Mouse (Mus musculus): Measurements from ENCODE around the gene Lbx1.

Lbx1 gene

GRCm38 (mm10) chr19:45233496-45234127 is 2.0 kb downstream of the Lbx1 start:
- DNase-seq = no peak

- DNase-seq = no peak
These were observed 2.9 kb downstream of the Lbx1 start for GRCm38 (mm10) chr19:45232443-45233410.

GRCm38 (mm10) chr19:45232036-45232410 is 3.6 kb downstream of the Lbx1 start:
- DNase-seq = no peak

- DNase-seq = no peak
These were observed 4.1 kb downstream of the Lbx1 start for GRCm38 (mm10) chr19:45231383-45232035.

- no peak for DNase-seq
These were observed 4.7 kb downstream of the Lbx1 start for GRCm38 (mm10) chr19:45230848-45231382.

GRCm38 (mm10) chr19:45230201-45230611 is 5.4 kb downstream of the Lbx1 start:
- no peak for DNase-seq

GRCm38 (mm10) chr19:45229378-45230135 is 6.1 kb downstream of the Lbx1 start:
- no peak for DNase-seq

GRCm38 (mm10) chr19:45228781-45229180 is 6.8 kb downstream of the Lbx1 start:
- DNase-seq = no peak

GRCm38 (mm10) chr19:45228097-45228496 is 7.5 kb downstream of the Lbx1 start:
- DNase-seq = no peak

- no peak for DNase-seq
These were observed 7.9 kb downstream of the Lbx1 start for GRCm38 (mm10) chr19:45227671-45228070.

GRCm38 (mm10) chr19:45227049-45227448 is 8.6 kb downstream of the Lbx1 start:
- no peak for DNase-seq

- no peak for DNase-seq
These were observed 9.4 kb downstream of the Lbx1 start for GRCm38 (mm10) chr19:45226246-45226645.

- no peak for DNase-seq
These were observed 10.5 kb downstream of the Lbx1 start for GRCm38 (mm10) chr19:45225130-45225529.

- DNase-seq = no peak
These were observed 11.4 kb downstream of the Lbx1 start for GRCm38 (mm10) chr19:45224286-45224559.

GRCm38 (mm10) chr19:45223413-45224285 is 12.0 kb downstream of the Lbx1 start:
- no peak for DNase-seq

- DNase-seq = no peak
These were observed 13.3 kb downstream of the Lbx1 start for GRCm38 (mm10) chr19:45222141-45222782.

GRCm38 (mm10) chr19:45221458-45221783 is 14.2 kb downstream of the Lbx1 start:
- DNase-seq = no peak

- no peak for DNase-seq
These were observed 14.8 kb downstream of the Lbx1 start for GRCm38 (mm10) chr19:45220593-45221457.

- no peak for DNase-seq
These were observed 19.4 kb downstream of the Lbx1 start for GRCm38 (mm10) chr19:45216240-45216639.

GRCm38 (mm10) chr19:45215431-45215830 is 20.2 kb downstream of the Lbx1 start:
- DNase-seq = no peak
